Mouse (Mus musculus) ZHBTc4 (cell line): ENCODE measurements at regions not wholly inside any gene's neighbourhood (a gene's known extent, or its start where the extent isn't known, plus 50 kb on each side); places are given as distances from the start of the nearest gene placed in this dataset.

ENCODE experiments used
- DNase-seq: peaks from one replicate; pipeline ENCODE4 v3.0.0-alpha.2; 2011; ENCODE audit warnings: low read depth, low spot score

- peak; percentile 55 for DNase-seq
Observed at GRCm38 (mm10) chr16:97234321-97234720, 63.8 kb upstream of the Dscam start.

DNA sequence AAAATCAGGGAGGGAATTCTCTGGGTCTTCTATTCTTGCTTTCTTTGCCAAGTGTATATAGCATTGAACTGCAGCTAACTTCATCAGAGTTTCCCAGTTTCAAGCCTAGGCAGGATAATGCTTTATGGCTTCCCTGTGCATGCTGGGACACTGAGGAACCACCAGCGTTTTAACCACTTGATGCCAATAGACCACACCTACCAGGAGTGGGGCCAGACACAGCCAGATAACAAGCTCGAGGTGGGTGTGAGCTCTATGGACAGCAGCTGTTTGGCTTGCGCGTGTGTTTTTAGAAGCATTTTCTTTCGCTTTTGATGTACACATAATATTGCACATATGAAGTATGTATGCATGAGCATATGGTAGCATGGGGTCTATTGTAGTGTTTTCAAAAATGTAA lies 69.1 kb upstream of the Dscam start:
- no peak for DNase-seq

DNA sequence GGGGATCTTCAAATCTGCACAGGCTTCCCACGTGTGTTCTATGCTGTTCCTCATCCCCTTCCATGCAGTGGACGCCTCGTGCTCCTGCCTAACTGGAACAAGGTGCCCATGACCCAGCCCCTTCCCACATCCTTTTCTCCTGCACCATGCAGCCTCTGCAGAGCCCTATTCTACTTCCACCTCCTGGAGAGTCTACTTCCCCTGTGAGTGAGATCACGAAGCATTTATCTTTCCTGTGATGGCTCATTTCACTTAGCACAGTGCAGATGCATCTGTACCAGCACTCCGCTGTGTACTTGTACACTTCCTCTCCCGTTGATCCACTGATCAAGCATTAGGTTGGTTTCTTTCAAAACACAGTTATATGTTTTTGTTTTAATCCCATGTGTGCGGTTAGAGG lies 69.5 kb upstream of the Dscam start:
- no peak for DNase-seq

DNA sequence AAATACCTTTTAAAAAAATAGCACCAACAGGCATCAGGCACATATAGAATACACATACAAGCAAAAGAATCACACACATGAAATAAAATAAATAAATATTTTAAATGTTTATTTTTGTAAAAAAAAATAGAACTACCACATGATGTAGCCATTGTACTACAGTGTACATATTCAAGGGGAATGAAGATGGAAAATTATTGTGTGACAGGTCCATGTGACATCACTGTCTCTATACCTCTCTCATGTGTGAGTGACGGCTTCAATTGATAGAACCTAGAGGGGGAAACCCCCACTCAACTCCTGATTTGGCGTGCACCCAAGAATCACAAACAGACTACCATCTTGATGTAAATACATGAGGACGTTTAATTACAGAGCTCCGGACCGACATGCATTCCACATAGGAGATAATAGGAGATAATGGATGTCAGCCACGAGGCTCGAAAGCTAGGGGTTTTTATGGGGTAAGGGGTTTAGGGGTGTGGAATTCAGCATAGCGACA lies 70.4 kb upstream of the Dscam start:
- no peak for DNase-seq

DNA sequence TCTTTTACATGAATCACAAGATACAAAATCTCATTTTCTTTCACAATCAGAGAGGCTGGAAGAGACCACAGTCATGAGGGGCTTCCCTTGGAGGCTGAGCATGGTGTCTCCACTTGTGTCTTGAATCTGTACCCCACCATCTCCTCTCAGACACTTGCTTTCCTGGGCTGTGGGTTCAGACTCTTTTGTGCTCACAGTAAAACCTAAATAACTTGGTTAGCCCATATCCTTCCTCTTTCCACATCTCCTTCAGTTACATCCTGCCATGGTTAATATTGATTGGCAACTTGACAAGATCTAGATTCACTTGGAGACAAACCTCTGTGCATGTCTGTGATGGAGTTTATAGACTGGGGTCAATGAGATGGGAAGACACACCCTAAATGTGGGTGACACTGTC lies 71.1 kb upstream of the Dscam start:
- no peak for DNase-seq

- no peak for DNase-seq
Observed at GRCm38 (mm10) chr16:97250488-97250887, 79.9 kb upstream of the Dscam start.

GRCm38 (mm10) chr16:97252551-97252950 lies 82.0 kb upstream of the Dscam start:
- DNase-seq: no peak

DNA sequence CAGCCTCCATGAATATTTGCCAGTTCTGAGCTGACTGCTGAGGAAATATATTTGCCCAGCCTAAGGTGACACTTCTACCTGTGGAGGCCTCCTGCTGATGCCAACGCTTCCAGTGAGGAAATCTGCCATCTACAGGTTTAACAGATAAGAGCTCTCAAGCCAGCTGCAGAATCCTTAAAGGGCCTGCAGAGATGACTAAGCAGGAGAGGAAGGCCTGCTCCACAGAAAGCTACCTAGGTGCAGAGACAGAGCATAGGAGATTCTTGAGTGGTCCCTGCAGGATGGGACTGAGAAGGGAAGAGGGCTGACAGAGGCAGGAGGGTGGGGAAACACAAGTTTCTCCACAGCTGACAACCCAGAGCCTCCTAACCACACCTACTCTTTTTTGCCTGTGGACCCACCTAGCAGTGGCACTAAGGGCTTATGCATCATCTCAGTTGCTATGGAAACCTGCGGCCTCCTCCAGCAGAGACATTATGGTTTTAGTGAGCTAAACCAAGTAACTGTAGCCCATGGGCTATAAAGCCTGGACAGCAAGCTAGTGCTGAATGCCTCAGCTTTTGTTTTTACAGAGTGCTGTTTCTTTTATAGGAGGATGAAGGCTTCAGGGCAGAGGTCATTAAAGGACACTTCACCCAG lies 82.6 kb upstream of the Dscam start:
- DNase-seq: peak; percentile 73

DNA sequence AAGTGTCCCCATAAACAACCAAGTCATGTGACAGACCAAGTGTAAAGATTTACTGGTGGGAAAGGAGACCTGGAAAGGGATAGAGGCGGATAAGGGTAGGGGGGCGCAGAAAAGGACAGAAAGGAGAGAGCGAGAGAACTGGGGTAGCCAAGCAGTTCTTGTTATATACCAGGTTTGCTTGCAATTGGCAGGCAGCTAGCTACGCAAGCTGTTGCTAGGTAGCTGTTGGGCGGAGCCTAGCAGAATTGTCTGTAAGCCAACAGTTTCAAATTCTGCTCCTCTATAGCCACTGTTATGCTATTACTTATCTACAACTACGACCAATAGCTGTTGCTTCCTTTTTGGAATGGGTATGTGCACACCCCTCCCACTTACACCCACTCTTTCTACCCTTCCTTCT lies 88.3 kb upstream of the Dscam start:
- peak; percentile 36 for DNase-seq

GRCm38 (mm10) chr16:97263451-97263850 lies 92.9 kb upstream of the Dscam start:
- peak; percentile 28 for DNase-seq

- DNase-seq: no peak
Observed at GRCm38 (mm10) chr16:97270417-97271133, 86.0 kb upstream of the Bace2 start.

DNA sequence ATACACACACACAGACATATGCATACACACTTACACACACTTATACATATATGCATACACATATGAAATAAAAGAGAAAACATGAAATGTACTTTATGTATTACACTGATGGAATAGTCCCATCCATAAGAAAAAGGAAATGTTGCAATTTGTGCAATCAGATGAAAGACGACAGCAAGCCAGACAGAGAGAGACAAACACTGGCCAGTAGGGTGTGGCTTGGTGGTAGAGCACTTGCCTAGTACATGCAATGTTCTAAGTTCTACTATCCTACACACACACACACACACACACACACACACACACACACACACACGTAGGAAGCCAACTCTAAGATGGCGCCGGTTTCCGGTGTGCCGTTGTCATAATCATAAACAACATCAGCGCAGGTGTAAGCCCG lies 85.3 kb upstream of the Bace2 start:
- no peak for DNase-seq

GRCm38 (mm10) chr16:97272035-97272631 lies 84.4 kb upstream of the Bace2 start:
- DNase-seq: peak; percentile 82

DNA sequence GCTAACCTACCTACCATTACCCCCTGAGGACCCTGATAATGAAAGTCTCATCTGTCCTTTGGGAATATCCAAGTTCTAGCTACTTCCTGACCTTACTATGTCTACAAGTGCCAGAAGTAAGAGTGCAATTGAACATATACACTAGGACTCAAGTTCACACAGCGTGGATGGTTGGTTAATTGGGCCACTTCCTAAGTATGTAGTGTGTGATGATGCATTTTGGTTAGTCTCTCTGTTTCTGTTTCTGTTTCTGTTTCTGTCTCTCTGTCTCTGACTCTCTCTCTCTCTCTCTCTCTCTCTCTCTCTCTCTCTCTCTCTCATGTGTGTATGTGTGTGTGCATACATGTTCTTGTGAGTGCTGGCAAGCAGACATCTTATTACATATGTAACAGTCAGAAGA lies 77.6 kb upstream of the Bace2 start:
- DNase-seq: no peak

- DNase-seq: no peak
Observed at GRCm38 (mm10) chr16:97281615-97282110, 74.9 kb upstream of the Bace2 start.

GRCm38 (mm10) chr16:97282943-97283342 lies 73.6 kb upstream of the Bace2 start:
- no peak for DNase-seq

- no peak for DNase-seq
Observed at GRCm38 (mm10) chr16:97285886-97286447, 70.6 kb upstream of the Bace2 start.

GRCm38 (mm10) chr16:97286717-97287116 lies 69.8 kb upstream of the Bace2 start:
- peak; percentile 17 for DNase-seq

DNA sequence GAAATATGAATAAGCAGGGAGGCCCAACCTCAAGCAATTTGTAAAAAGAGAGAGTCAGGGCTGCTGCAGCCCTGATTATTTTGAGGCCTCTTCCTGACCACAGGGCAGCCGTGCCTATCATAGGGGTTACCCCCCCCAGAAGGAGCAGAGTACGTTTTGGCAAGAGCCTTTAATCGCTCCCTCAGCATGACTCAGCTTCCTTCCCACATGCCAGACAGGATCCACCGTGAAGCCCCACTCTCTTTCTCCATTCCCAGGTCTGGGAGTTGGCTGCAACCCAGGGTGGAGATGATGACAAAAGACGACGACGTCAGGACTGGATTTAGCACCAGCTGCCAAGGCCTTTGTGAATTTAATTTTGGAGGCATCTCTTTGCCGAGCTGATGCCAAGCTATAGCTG lies 67.9 kb upstream of the Bace2 start:
- DNase-seq: no peak

GRCm38 (mm10) chr16:97292484-97293048 lies 64.0 kb upstream of the Bace2 start:
- peak; percentile 80 for DNase-seq

DNA sequence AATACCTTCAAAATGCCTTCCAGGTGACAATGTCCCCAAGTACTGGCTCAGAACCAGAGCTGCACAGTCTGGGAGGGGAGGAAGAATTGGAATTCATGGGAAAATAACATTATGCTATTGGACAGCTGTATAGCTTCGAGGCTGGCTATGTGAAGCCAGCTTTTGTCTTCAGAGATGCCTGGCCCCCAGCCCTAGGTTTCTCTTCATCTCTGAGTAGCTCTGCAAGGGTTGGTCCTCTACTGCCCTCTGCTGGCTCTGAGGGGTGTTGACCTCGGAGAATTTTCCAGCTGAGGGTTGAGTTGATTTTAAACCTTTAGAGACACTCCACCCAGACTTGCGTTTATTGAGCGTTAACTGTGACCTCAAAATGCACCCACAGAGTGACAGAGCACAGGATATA lies 63.3 kb upstream of the Bace2 start:
- DNase-seq: peak; percentile 84

- DNase-seq: no peak
Observed at GRCm38 (mm10) chr16:97297140-97297539, 59.4 kb upstream of the Bace2 start.
